Mouse (Mus musculus): ENCODE results near the gene Ibsp. TPM values are rescaled to one million over a fixed set of nuclear protein-coding genes. Genes with fewer than 3 reads are reported as not detected.

Ibsp gene
- polyA plus RNA-seq (2012): not detected in 2 replicates

DNA sequence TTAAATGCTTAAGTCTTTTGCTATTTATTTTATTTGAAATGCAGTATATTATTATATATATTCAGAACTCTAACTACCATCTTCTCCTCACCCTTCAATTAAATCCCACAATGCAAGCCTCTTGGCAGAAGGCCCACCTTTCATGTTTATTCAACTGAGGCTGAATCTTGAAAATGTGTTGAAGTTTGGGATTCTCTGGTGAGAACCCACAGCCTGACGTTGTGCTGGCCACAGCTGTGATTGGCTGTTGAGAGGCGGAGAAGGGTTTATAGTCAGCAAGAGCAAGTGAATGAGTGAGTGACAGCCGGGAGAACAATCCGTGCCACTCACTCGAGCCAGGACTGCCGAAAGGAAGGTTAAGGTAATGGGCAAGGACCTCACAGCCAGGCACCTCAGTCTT is at the start of gene Ibsp:
Ibsp (plus strand) TSS at position 178 of the 400 bp plus-strand sequence.
- no peaks in the 10 kb centered on the region for H3K27me3 ChIP-seq (ENCODE audit: control insufficient read depth)
- no peak within 1 kb of the TSS for H3K4me3 ChIP-seq (replicated peaks)
- H3K4me1 ChIP-seq (ENCODE audit: control insufficient read depth): no peaks in the 10 kb centered on the region
- no peaks in the 10 kb centered on the region for H3K36me3 ChIP-seq (ENCODE audit: control insufficient read depth)
- no peaks in the 10 kb centered on the region for H3K9me3 ChIP-seq (ENCODE audit: control insufficient read depth, low read length)
- TF ChIP-seq TAL1 (IDR thresholded peaks at IDR 0.05; ENCODE audit: low read length) (no peak), GATA1 (IDR thresholded peaks at IDR 0.05; ENCODE audit: low read length) (no peak)

DNA sequence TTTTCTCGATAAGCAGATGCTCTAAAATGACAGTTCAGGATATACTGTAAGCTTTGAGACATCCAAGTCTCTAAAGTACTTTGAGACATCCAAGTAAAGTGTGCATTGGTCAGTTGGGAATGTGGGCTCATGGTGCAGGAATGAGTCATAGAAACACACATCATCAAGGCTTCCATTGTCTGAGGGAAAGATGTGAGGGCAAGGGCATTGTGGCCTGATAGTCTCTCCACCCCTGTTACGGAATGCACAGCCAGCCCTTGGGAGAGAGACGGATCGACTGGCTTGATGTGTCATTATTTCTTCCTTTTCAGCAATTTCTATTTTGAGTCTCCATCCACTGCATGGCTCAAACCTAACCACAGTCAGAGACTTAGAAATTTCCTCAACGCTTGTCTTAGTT is 47.2 kb upstream of the Ibsp start:
- H3K4me3 ChIP-seq (replicated peaks): no peak overlapping the region
- no peaks in the 10 kb centered on the region for H3K27me3 ChIP-seq (ENCODE audit: control insufficient read depth)
- TF ChIP-seq GATA1 (IDR thresholded peaks at IDR 0.05; ENCODE audit: low read length) (no peak), TAL1 (IDR thresholded peaks at IDR 0.05; ENCODE audit: low read length) (no peak)
- H3K36me3 ChIP-seq (ENCODE audit: control insufficient read depth): no peaks in the 10 kb centered on the region
- no peaks in the 10 kb centered on the region for H3K4me1 ChIP-seq (ENCODE audit: control insufficient read depth)
- no peaks in the 10 kb centered on the region for H3K9me3 ChIP-seq (ENCODE audit: control insufficient read depth, low read length)

DNA sequence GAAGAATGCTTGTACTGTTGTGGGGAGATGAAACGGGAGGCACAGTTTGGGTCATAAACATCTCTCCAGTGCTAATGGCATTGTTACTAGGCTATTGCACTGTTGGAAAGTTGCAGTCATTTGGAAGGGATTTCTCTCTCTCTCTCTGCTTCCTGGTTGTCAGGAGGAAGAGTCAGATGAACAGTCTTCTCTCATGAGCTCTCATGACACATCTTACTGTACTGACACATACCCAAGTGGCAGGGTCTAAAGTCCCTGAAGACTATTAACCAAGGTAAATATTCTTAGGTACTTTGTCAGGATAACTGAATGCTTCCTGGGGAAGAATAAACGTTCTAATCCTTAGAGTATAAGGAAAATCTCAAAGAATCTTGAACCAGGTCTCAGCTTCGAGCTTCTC is 42.4 kb upstream of the Ibsp start:
- H3K9me3 ChIP-seq (ENCODE audit: control insufficient read depth, low read length): no peaks in the 10 kb centered on the region
- no peak overlapping the region for H3K4me3 ChIP-seq (replicated peaks)
- H3K27me3 ChIP-seq (ENCODE audit: control insufficient read depth): no peaks in the 10 kb centered on the region
- H3K36me3 ChIP-seq (ENCODE audit: control insufficient read depth): no peaks in the 10 kb centered on the region
- no peak for TF ChIP-seq TAL1 (IDR thresholded peaks at IDR 0.05; ENCODE audit: low read length)
- no peak for TF ChIP-seq GATA1 (IDR thresholded peaks at IDR 0.05; ENCODE audit: low read length)
- H3K4me1 ChIP-seq (ENCODE audit: control insufficient read depth): no peaks in the 10 kb centered on the region

DNA sequence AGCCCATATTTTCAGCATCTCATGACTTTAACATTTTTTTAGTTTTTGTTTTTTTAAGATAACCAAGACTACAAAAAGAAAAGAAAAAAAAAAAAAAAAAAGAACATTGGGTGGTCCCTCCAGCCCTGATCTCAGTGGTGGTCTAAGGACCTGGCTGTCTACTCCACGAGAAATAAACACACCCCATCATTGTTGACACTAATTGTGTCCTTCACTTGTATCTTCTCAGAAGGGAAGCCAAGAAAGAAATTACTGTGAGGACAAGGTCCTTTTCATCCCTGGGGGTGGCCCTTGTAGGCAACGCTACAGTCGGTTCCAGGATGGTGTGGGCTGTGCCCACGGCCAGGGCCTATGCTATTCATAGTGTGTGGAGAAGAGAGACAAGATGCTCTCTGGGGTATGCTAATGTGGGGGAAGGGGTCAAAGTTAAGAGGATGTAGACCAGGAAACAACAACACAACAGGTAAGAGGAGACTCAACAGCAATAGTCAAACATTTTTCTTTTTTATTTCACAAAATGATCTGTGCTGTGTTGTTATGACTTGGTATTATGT is 37.0 kb upstream of the Ibsp start:
- Histone ChIP-seq H3K4me3 (replicated peaks) (no peak overlapping the region), H3K36me3 (ENCODE audit: control insufficient read depth) (no peaks in the 10 kb centered on the region), H3K4me1 (ENCODE audit: control insufficient read depth) (no peaks in the 10 kb centered on the region), H3K9me3 (ENCODE audit: control insufficient read depth, low read length) (peaks cover 5% of the 10 kb centered on the region; the same call in 1 of the 2 replicates), H3K27me3 (ENCODE audit: control insufficient read depth) (no peaks in the 10 kb centered on the region)
- no peak for TF ChIP-seq TAL1 (IDR thresholded peaks at IDR 0.05; ENCODE audit: low read length)
- TF ChIP-seq GATA1 (IDR thresholded peaks at IDR 0.05; ENCODE audit: low read length): no peak

DNA sequence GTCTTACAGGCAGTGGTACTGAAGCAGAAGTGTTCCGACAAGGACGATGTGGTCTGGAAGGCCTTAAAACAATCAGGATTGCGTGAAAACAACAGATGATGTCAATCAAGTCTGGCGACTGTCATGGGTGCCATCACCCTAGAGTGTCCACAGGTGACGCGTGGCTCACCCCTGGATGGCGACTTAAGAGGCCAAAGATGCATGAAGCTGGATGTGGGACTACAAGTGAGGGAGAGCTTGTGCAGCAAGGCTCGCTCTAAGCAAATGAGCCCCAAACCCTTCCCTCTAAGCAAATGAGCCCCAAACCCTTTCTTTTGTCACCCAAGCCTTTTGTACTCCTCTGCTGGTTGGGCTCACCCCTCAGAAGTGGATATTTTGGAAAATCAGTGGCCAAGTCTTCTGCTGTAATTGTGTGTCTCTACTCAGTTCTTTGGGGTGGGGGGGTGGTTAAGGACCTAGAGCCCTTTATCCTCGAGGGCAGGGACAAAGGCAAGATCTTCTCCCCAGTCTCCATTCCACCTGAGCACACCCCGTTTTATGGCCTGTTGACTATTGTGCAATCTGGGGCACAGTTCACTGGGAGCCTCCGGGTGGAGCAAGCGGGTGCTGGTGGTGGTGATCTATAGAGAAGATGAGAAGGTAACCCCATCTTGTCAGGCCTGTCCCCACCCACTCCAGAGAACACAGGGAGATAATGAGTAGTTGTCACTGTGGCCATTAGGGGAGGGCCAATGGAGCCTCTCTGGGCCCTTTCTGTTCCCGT is 35.8 kb upstream of the Ibsp start:
- no peak for TF ChIP-seq GATA1 (IDR thresholded peaks at IDR 0.05; ENCODE audit: low read length)
- TF ChIP-seq TAL1 (IDR thresholded peaks at IDR 0.05; ENCODE audit: low read length): no peak
- peaks cover 5% of the 10 kb centered on the region; the same call in 1 of the 2 replicates for H3K9me3 ChIP-seq (ENCODE audit: control insufficient read depth, low read length)
- H3K36me3 ChIP-seq (ENCODE audit: control insufficient read depth): no peaks in the 10 kb centered on the region

DNA sequence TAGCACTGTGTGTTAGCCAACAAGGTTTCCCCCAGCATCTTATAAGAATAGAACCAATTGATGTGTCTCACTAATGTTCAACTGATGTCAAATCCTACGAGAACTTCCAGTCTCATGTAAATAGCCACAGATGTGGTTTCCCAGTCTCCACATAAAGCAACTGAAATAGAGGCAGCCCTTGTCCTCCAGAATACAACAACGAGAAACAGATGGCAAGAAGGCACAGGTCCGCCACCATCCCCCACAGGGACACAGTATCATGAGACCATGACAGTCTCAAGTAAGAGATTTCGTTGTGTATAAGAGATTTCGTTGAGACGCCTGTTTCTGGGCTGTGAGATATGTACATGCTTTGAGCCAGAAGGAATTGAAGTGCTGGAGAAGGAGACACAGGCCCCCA is 4.8 kb upstream of the Ibsp start:
- Histone ChIP-seq H3K27me3 (ENCODE audit: control insufficient read depth) (no peaks in the 10 kb centered on the region), H3K9me3 (ENCODE audit: control insufficient read depth, low read length) (peaks cover 16% of the 10 kb centered on the region), H3K4me1 (ENCODE audit: control insufficient read depth) (no peaks in the 10 kb centered on the region), H3K36me3 (ENCODE audit: control insufficient read depth) (no peaks in the 10 kb centered on the region), H3K4me3 (replicated peaks) (no peak overlapping the region)
- TF ChIP-seq TAL1 (IDR thresholded peaks at IDR 0.05; ENCODE audit: low read length): no peak
- TF ChIP-seq GATA1 (IDR thresholded peaks at IDR 0.05; ENCODE audit: low read length): no peak

More for the DNA sequence above, 35.8 kb upstream of the Ibsp start:
- Histone ChIP-seq H3K27me3 (ENCODE audit: control insufficient read depth) (no peaks in the 10 kb centered on the region), H3K4me3 (replicated peaks) (no peak overlapping the region), H3K4me1 (ENCODE audit: control insufficient read depth) (no peaks in the 10 kb centered on the region)

DNA sequence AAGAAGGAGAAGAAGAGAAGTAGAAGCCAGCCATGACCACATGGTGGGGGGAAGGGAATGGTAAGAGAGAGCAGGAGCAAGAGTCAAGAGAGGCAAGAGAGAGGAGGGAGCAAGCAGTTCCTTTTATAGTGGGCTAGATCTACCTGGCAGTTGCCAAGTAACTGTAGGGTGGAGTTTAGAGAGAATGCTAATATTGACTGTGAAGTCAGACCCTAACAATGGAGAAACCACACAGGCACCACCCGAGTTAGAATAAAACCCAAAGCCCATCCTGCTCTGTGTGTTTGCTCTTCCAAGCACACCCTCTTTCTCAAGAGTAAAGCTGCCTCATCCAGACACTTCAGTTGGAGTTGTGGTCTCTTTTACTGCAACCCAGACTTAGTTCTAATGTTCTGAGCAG is 15.1 kb downstream of the Ibsp start:
- no peaks in the 10 kb centered on the region for H3K36me3 ChIP-seq (ENCODE audit: control insufficient read depth)
- H3K4me3 ChIP-seq (replicated peaks): no peak overlapping the region
- no peaks in the 10 kb centered on the region for H3K27me3 ChIP-seq (ENCODE audit: control insufficient read depth)
- H3K9me3 ChIP-seq (ENCODE audit: control insufficient read depth, low read length): peaks cover 5% of the 10 kb centered on the region
- H3K4me1 ChIP-seq (ENCODE audit: control insufficient read depth): no peaks in the 10 kb centered on the region
- TF ChIP-seq GATA1 (IDR thresholded peaks at IDR 0.05; ENCODE audit: low read length): no peak
- no peak for TF ChIP-seq TAL1 (IDR thresholded peaks at IDR 0.05; ENCODE audit: low read length)

DNA sequence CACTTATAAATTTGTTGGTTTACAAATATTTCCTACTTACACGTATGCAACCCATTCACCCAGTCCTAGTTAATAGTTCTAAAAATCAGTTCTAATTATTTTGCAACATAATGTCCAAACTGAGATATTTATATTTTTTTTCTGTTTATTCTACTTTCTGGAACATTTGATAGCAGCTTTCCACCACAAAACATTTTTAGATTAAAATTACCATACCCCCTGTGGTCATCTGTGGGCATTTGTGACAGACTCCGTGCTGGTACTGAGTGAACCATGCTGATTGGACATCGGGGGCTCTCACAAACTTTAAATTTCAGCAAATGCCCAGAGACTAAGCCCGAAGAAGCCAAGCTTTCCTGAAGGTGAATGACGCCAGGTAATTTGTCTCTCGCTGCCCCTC is 26.1 kb downstream of the Ibsp start, which contains the start of gene Mepe:
Mepe (plus strand) TSS at position 301 of the 400 bp plus-strand sequence.
- Histone ChIP-seq H3K4me1 (ENCODE audit: control insufficient read depth) (no peaks in the 10 kb centered on the region), H3K36me3 (ENCODE audit: control insufficient read depth) (no peaks in the 10 kb centered on the region), H3K9me3 (ENCODE audit: control insufficient read depth, low read length) (peaks cover 3% of the 10 kb centered on the region; the same call in 1 of the 2 replicates), H3K27me3 (ENCODE audit: control insufficient read depth) (no peaks in the 10 kb centered on the region), H3K4me3 (replicated peaks) (no peak within 1 kb of the TSS)
- TF ChIP-seq TAL1 (IDR thresholded peaks at IDR 0.05; ENCODE audit: low read length) (no peak), GATA1 (IDR thresholded peaks at IDR 0.05; ENCODE audit: low read length) (no peak)

DNA sequence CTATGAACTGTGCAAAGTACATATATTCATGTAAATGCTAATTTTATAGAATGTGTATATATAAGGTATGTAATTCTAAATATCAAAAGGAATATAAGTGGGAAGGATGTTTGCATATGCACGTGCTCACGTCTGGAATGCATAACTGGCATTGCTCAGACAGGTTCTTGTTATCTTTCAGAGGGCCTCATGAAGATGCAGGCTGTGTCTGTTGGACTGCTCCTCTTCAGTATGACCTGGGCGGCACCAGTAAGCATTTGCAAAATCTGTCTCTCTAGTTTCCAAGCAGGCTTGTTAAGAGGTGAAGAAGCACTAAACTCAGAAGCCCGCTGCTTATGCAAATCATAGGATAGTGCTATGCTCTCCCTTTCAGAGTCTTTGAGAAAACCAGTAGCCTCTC is 27.9 kb downstream of the Ibsp start:
- Histone ChIP-seq H3K36me3 (ENCODE audit: control insufficient read depth) (no peaks in the 10 kb centered on the region), H3K9me3 (ENCODE audit: control insufficient read depth, low read length) (peaks cover 3% of the 10 kb centered on the region; the same call in 1 of the 2 replicates), H3K27me3 (ENCODE audit: control insufficient read depth) (no peaks in the 10 kb centered on the region), H3K4me1 (ENCODE audit: control insufficient read depth) (no peaks in the 10 kb centered on the region), H3K4me3 (replicated peaks) (no peak overlapping the region)
- TF ChIP-seq GATA1 (IDR thresholded peaks at IDR 0.05; ENCODE audit: low read length) (no peak), TAL1 (IDR thresholded peaks at IDR 0.05; ENCODE audit: low read length) (no peak)
